Mouse (Mus musculus): Measurements from ENCODE around the gene Tlr9.

GRCm38 (mm10) chr9:106225469-106226150 is 3.2 kb downstream of the Tlr9 start:
- TF ChIP-seq CTCF (IDR thresholded peaks at IDR 0.05; ENCODE audit: borderline replicate concordance, insufficient read depth, low read length) (no peak), POLR2A (IDR thresholded peaks at IDR 0.05; ENCODE audit: low read depth, low read length) (no peak)
